Mouse (Mus musculus) limb, embryonic 11.5 days (tissue): ENCODE measurements around the gene Bhlhe41. TPM values are rescaled to one million over a fixed set of nuclear protein-coding genes. Genes with fewer than 3 reads are reported as not detected.
A peak's percentile ranks its signal among the peaks of the same experiment; 100 is the strongest.

Experiments
- ATAC-seq: fragments of 200-750 bp; cut with Nextera tagmentation; 2 replicates; pipeline ENCODE4 v1.8.0; 2017; ENCODE audit warnings: low read depth; ENCODE audit not compliant: insufficient number of reproducible peaks, low FRiP score, low TSS enrichment
- DNase-seq: peaks from one replicate; pipeline ENCODE4 v3.0.0-alpha.2; 2015; ENCODE audit warnings: low spot score
- H3K27ac ChIP-seq: fragments of 300-500 bp; sonication (generic); replicated peaks from 2 replicates; pipeline ENCODE4 v1.5.1; 2014; ENCODE audit warnings: low read depth, mild to moderate bottlenecking, low read length
- H3K27me3 ChIP-seq: fragments of 300-500 bp; sonication (generic); 2 replicates; pipeline ENCODE4 v1.6.1; 2014; ENCODE audit warnings: mild to moderate bottlenecking, low read length, mixed read lengths; ENCODE audit not compliant: control insufficient read depth, insufficient read depth
- H3K36me3 ChIP-seq: fragments of 300-500 bp; sonication (generic); 2 replicates; pipeline ENCODE4 v1.6.1; 2014; ENCODE audit warnings: mild to moderate bottlenecking, low read length, moderate library complexity, mixed read lengths; ENCODE audit not compliant: control insufficient read depth, insufficient read depth
- H3K4me1 ChIP-seq: fragments of 300-500 bp; sonication (generic); 2 replicates; pipeline ENCODE4 v1.6.1; 2014; ENCODE audit warnings: low read length, mixed read lengths; ENCODE audit not compliant: control insufficient read depth, insufficient read depth
- H3K4me2 ChIP-seq: fragments of 300-500 bp; sonication (generic); 2 replicates; pipeline ENCODE4 v1.6.1; 2014; ENCODE audit warnings: low read depth, mild to moderate bottlenecking, moderate library complexity; ENCODE audit not compliant: severe bottlenecking
- H3K4me3 ChIP-seq: fragments of 300-500 bp; sonication (generic); 2 replicates; pipeline ENCODE4 v1.5.1; 2014; ENCODE audit warnings: low read depth, low read length
- H3K9ac ChIP-seq: fragments of 300-500 bp; sonication (generic); 2 replicates; pipeline ENCODE4 v1.6.1; 2014; ENCODE audit warnings: mild to moderate bottlenecking, low read length
- H3K9me3 ChIP-seq: fragments of 300-500 bp; sonication (generic); 2 replicates; pipeline ENCODE4 v1.6.1; 2016; ENCODE audit warnings: low read length; ENCODE audit not compliant: control insufficient read depth
- WGBS: fragments of 180-500 bp; shearing (Covaris S2); extraction: QIAGEN DNeasy Blood & Tissue Kit; methylation state at CpG from one replicate; pipeline ENCODE4 v1.1.7; 2014; 5-methylcytosine and 5-hydroxymethylcytosine counted together
- polyA plus RNA-seq: library from polyadenylated mRNA; unstranded; fragments of >200 nt; fragmentation: Nextera tagmentation; extraction: Ambion mirVana; gene quantifications from 2 replicates; pipeline ENCODE4 v1.2.1, GENCODE M21; 2014

Gene Bhlhe41
- polyA plus RNA-seq, 1 experiment from 2014 or later: 0.49 TPM

DNA sequence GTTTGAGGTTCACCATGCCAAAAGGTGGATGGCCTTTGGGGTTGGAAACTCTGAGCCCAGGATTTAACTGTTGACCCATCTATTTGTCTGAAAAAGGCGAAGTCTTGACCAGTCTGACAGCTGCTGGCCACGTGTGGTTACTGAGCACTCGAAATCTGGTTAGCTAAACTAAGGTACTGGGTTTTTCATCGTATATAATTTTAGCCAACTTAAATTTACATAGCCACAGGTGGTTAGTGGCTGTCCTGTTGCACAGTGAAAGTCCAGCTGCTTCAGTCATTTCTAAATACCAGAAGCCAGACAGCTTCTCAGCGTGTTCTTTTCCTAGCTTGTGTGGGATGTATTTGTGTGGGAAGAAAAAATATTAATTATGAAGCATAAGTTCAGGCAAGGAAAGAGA lies 15.3 kb upstream of the Bhlhe41 start:
- H3K9me3 ChIP-seq: no peaks in the 10 kb centered on the region
- ATAC-seq (no peak), DNase-seq (no peak)
- H3K27me3 ChIP-seq: no peaks in the 10 kb centered on the region
- H3K36me3 ChIP-seq: no peaks in the 10 kb centered on the region
- H3K4me1 ChIP-seq: no peaks in the 10 kb centered on the region
- no peak overlapping the region for H3K4me2 ChIP-seq
- WGBS: 92% methylated on average over 5 of the region's 5 CpGs
- H3K27ac ChIP-seq: no peak overlapping the region
- no peak overlapping the region for H3K4me3 ChIP-seq
- H3K9ac ChIP-seq: no peak overlapping the region

DNA sequence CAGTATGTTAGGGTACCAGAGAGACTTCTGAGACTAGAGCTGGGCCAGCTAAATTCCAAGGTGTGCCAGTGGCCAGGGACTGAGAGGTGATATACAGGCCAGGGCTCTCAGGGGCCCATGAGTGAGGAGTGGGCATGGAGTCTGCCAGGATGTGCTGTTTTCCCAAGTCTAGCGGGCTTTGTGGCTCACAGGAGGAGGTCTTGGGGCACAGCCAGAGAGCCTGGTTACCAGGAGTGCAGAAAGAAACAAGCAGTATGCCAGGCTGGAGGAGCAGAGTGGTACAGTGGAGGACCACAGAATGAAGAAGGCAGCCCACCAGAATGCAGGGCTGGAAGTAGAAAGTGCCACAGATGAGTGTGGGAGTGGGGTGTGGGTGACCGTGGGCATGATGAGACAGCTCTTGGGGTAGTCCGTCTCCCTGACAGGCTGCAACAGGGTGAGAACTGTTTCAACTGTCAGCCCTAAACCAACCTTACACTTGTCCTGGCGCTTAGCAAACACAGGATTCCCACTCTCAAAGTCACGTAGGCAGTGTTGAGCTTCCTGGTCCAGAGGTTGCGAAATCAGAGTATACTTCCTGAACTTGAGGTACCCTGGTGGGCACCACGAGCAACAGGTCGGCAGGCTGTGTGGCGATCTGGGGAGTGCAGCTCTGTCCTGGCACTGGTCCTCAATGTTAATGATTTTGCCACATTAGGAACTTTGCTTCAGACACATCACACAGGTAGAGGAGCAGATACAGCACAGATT lies 11.8 kb upstream of the Bhlhe41 start:
- no peaks in the 10 kb centered on the region for H3K27me3 ChIP-seq
- no peak overlapping the region for H3K4me3 ChIP-seq
- no peak overlapping the region for H3K4me2 ChIP-seq
- no peak for DNase-seq
- H3K27ac ChIP-seq: no peak overlapping the region
- H3K9ac ChIP-seq: no peak overlapping the region
- no peaks in the 10 kb centered on the region for H3K4me1 ChIP-seq
- H3K9me3 ChIP-seq: no peaks in the 10 kb centered on the region
- WGBS: 87% methylated on average over 9 of the region's 9 CpGs
- no peaks in the 10 kb centered on the region for H3K36me3 ChIP-seq
- ATAC-seq: no peak

DNA sequence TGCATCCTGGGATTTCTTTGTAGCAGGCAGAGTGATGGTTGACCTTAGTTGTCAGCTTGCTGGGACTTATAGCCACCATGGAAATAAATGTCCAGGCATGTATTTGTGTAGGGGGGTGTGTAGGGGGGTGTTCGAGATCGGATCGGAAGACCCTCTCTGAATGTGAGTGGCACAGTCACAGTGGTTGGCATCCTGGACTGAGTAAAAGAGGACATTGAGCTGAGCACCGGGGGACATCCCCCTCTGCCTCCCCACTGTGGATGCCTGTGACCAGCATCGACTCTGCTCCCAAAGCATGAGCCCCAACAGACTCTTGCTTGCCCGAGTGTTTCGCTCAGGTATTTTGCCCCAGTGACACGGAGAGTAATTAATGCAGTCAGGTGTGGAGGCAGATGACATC lies 8.0 kb upstream of the Bhlhe41 start:
- Histone ChIP-seq H3K27ac (no peak overlapping the region), H3K9ac (no peak overlapping the region), H3K27me3 (no peaks in the 10 kb centered on the region), H3K4me2 (no peak overlapping the region), H3K9me3 (no peaks in the 10 kb centered on the region), H3K4me1 (no peaks in the 10 kb centered on the region), H3K4me3 (no peak overlapping the region), H3K36me3 (no peaks in the 10 kb centered on the region)
- no peak for DNase-seq
- ATAC-seq: no peak
- 86% methylated on average over 8 of the region's 8 CpGs for WGBS

DNA sequence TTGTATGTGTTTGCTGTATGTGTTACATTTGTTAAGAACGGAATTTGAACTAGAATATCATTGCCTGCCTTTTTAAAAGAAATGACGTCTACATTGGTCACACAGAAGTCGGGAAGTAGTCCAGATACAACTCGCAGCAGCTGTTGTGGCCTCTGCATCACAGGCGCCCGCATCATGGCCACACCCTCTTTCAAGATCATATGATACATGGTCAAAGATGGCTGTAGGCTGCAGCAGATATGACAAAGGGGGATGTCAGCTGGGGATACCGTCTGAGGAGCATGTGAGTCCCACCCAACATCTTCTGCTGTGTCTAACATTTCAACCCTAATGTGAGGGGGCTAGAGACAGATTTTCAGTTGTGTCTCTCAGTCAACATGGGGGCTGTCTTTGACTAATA lies 6.7 kb upstream of the Bhlhe41 start:
- Histone ChIP-seq H3K4me1 (no peaks in the 10 kb centered on the region), H3K4me3 (no peak overlapping the region), H3K27ac (no peak overlapping the region), H3K36me3 (no peaks in the 10 kb centered on the region), H3K4me2 (no peak overlapping the region), H3K27me3 (no peaks in the 10 kb centered on the region; the same call in 1 of the 2 replicates), H3K9ac (no peak overlapping the region), H3K9me3 (no peaks in the 10 kb centered on the region)
- WGBS: 89% methylated on average over 7 of the region's 7 CpGs
- ATAC-seq (no peak), DNase-seq (no peak)

DNA sequence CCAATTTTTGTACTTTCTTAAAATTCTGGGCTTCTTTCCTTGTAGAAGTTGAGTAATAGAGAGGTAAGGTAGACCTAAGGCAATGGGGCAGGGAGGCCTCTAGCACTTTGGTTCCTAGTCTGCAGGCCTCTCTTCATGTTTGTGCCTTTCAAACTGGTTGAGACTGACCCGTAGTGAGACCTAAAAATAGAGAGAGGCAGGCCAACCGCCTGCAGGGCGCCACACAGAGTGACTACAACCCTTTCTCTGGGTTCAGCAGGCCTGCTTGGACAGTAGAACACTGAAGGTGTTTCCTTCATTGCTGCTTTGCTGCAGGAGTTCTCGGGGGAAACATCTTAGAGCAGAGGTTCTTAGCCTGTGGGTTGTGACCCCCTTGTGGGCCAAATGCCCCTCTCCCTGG lies 5.6 kb upstream of the Bhlhe41 start:
- H3K4me1 ChIP-seq: no peaks in the 10 kb centered on the region
- H3K4me3 ChIP-seq: no peak overlapping the region
- H3K36me3 ChIP-seq: no peaks in the 10 kb centered on the region
- ATAC-seq: no peak
- H3K4me2 ChIP-seq: no peak overlapping the region
- no peaks in the 10 kb centered on the region for H3K9me3 ChIP-seq
- WGBS: 78% methylated on average over 4 of the region's 4 CpGs
- peaks cover under 1% of the 10 kb centered on the region for H3K27me3 ChIP-seq
- no peak overlapping the region for H3K27ac ChIP-seq
- DNase-seq: no peak
- no peak overlapping the region for H3K9ac ChIP-seq

DNA sequence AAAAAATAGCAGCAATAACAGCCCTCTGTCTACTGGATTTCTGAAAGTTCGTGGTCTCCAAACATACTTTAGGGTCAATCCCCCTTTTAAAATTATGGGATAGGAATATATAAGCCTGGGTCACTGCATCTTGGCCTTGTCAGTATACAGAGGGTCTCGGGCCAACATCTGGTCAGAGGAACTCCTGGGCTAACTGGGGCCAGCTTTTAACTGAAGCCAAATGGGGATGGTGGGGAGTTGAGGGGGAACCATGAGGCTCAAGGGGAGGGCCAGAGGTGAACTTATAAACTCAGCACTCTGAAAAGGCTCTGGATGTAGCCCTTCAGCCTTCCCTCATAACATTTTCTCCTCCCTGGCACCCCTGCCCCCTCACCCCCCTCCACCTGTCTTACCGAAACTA lies 1.8 kb upstream of the Bhlhe41 start:
- peaks cover 10% of the 10 kb centered on the region for H3K4me1 ChIP-seq
- DNase-seq (no peak), ATAC-seq (no peak)
- WGBS: 40% methylated on average over 3 of the region's 3 CpGs
- no peak overlapping the region for H3K4me3 ChIP-seq
- no peaks in the 10 kb centered on the region for H3K36me3 ChIP-seq
- no peaks in the 10 kb centered on the region for H3K9me3 ChIP-seq
- no peak overlapping the region for H3K27ac ChIP-seq
- peaks cover 34% of the 10 kb centered on the region for H3K27me3 ChIP-seq
- H3K4me2 ChIP-seq: no peak overlapping the region
- no peak overlapping the region for H3K9ac ChIP-seq

DNA sequence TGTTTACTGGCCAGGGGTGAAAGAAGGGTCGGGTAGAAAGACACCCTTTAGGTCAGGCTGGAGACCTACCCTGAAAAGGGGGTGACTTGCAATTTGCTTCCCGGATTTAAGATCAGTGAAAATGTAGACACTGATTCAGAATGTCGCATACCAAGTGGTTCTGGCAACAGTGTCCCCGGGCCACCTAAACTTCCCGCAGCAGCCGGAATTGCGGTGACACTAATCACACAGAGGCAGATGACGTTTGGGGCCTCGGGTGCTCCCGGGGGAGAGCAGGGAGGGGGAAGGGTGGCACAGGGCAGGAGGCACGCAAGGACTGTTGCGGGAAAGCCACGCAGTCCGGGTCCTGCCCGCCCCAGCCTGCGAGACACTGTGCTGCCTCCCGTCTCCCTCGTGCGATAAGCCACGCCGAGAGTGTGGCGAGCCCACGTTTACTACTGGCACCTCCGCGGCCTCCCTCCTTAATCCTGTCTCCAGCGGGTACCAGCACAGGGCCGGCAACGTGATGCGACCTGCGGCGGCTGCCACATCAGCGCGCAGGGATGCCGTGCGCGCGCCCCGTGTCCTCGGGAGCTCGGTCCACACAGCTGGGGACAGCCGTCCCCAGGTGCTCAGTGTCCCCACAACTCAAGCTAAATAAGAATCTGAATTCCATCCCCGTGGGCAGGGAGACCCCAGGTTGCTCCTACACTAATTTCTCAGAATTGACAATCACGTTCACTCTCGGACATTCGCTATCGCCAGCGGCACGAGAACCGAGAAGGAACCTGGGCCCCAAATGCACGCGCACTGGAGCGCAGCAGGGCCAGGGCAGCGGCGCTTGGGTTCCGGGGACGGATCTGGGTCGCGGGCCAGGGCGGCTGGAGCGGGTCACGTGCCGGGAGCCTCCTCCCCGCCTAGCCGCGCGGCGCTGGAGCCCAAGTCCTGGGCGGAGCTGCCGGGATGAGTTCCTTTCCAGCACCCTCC lies 811 bp upstream of the Bhlhe41 start:
- H3K4me2 ChIP-seq: peak overlapping the region; percentile 83
- H3K27ac ChIP-seq: no peak overlapping the region
- DNase-seq (peak; percentile 70), ATAC-seq (peak; percentile 37)
- no peaks in the 10 kb centered on the region for H3K36me3 ChIP-seq
- peak overlapping the region; percentile 22; the same call in 1 of the 2 replicates for H3K9ac ChIP-seq
- peak overlapping the region; percentile 40 for H3K4me3 ChIP-seq
- peaks cover 36% of the 10 kb centered on the region for H3K27me3 ChIP-seq
- under 1% methylated on average over 69 of the region's 69 CpGs for WGBS
- H3K4me1 ChIP-seq: peaks cover 10% of the 10 kb centered on the region
- H3K9me3 ChIP-seq: no peaks in the 10 kb centered on the region

DNA sequence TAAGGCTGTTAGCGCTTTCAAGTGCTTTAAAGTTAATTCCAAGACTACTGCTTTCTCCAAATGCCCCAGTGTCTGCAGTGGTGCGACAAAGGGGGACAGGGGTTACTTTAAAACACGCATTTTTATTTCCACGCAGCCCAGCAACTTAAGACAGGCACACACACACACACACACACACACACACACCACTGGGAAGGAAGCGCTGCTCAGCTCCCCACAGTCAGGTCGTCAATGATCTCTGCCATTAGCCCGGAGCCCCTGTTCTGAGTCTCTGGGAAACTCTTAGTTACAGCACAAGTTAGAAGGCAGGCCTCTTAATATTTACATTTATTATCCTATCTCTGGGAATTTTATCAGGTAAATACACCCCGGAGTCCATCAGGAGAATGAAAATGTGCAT lies 1.2 kb downstream of the Bhlhe41 start:
- DNase-seq: no peak
- Histone ChIP-seq H3K9me3 (no peaks in the 10 kb centered on the region), H3K27me3 (peaks cover 36% of the 10 kb centered on the region), H3K9ac (no peak overlapping the region), H3K4me3 (no peak overlapping the region), H3K27ac (no peak overlapping the region), H3K4me2 (peak overlapping the region; percentile 96; the same call in 1 of the 2 replicates), H3K4me1 (peaks cover 10% of the 10 kb centered on the region), H3K36me3 (no peaks in the 10 kb centered on the region)
- 3% methylated on average over 8 of the region's 8 CpGs for WGBS
- ATAC-seq: no peak
